Mouse (Mus musculus): ENCODE data around the gene Prss57.
A peak's percentile ranks its signal among the peaks of the same experiment; 100 is the strongest.

DNA sequence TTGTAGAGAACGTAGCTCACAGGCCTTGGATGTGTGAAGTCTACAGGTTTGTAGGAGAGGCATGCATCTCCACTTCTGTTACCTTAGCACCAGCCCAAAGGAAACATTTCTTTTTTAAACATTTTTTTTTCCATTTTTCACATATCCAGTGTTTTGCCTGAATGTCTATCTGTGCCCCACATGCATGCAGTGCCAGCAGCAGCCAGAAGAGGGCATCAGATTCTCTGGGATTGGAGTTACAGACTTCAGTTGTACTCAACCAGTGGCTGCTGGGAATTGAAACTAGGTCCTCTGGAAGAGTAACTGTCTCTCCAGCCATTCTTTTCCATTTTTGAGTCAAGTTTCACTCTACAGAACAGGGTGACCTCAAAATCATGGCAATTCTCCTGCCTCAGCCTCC, 58.3 kb downstream of the Prss57 start:
- TF ChIP-seq CTCF (conservative IDR thresholded peaks at IDR 0.05; ENCODE audit: low read length) (peak; percentile 95), POU5F1 (IDR thresholded peaks at IDR 0.05; ENCODE audit: borderline replicate concordance, low read length) (no peak), NANOG (IDR thresholded peaks at IDR 0.05; ENCODE audit: borderline replicate concordance, low read length) (no peak)
